Mouse (Mus musculus) lung, embryonic 15.5 days (tissue): ENCODE measurements around the gene Ydjc. TPM values are rescaled to one million over a fixed set of nuclear protein-coding genes. Genes with fewer than 3 reads are reported as not detected.
A peak's percentile ranks its signal among the peaks of the same experiment; 100 is the strongest.

Source experiments
- ATAC-seq: fragments of 200-750 bp; cut with Nextera tagmentation; 2 replicates; pipeline ENCODE4 v1.8.0; 2017; ENCODE audit warnings: moderate number of reproducible peaks, borderline replicate concordance; ENCODE audit not compliant: low FRiP score, low TSS enrichment; ENCODE audit errors: extremely low read depth
- H3K27ac ChIP-seq: fragments of 300-500 bp; sonication (generic); 2 replicates; pipeline ENCODE4 v1.5.1; 2015; ENCODE audit warnings: moderate library complexity, mild to moderate bottlenecking, inconsistent platforms
- H3K27me3 ChIP-seq: fragments of 300-500 bp; sonication (generic); 2 replicates; pipeline ENCODE4 v1.6.1; 2015; ENCODE audit warnings: inconsistent platforms
- H3K36me3 ChIP-seq: fragments of 300-500 bp; sonication (generic); 2 replicates; pipeline ENCODE4 v1.6.1; 2015; ENCODE audit warnings: inconsistent platforms
- H3K4me1 ChIP-seq: fragments of 300-500 bp; sonication (generic); 2 replicates; pipeline ENCODE4 v1.6.1; 2015; ENCODE audit warnings: inconsistent platforms
- H3K4me2 ChIP-seq: fragments of 300-500 bp; sonication (generic); 2 replicates; pipeline ENCODE4 v1.6.1; 2015; ENCODE audit warnings: inconsistent platforms, mild to moderate bottlenecking, moderate library complexity
- H3K4me3 ChIP-seq: fragments of 300-500 bp; sonication (generic); 2 replicates; pipeline ENCODE4 v1.5.1; 2015; ENCODE audit warnings: mild to moderate bottlenecking, inconsistent platforms
- H3K9ac ChIP-seq: fragments of 300-500 bp; sonication (generic); 2 replicates; pipeline ENCODE4 v1.6.1; 2015; ENCODE audit warnings: inconsistent platforms
- H3K9me3 ChIP-seq: fragments of 300-500 bp; sonication (generic); 2 replicates; pipeline ENCODE4 v1.6.1; 2016; ENCODE audit warnings: inconsistent platforms
- WGBS: fragments of 180-500 bp; shearing (Covaris S2); methylation state at CpG from one replicate; pipeline ENCODE4 v1.1.7; 2015; 5-methylcytosine and 5-hydroxymethylcytosine counted together
- microRNA counts: library from miRNA; unstranded; fragments of <30 nt; microRNA quantifications from one replicate; lab custom pipeline; 2016
- microRNA-seq: library from miRNA; unstranded; fragments of <30 nt; microRNA quantifications from one replicate; pipeline ENCODE4, GENCODE M21; 2016
- polyA plus RNA-seq: library from polyadenylated mRNA; unstranded; fragments of >200 nt; fragmentation: Nextera tagmentation; extraction: Ambion mirVana; gene quantifications from 2 replicates; pipeline ENCODE4 v1.2.1, GENCODE M21; 2015

Gene Ydjc
- polyA plus RNA-seq, 1 experiment from 2014 or later = 6.4 TPM

DNA sequence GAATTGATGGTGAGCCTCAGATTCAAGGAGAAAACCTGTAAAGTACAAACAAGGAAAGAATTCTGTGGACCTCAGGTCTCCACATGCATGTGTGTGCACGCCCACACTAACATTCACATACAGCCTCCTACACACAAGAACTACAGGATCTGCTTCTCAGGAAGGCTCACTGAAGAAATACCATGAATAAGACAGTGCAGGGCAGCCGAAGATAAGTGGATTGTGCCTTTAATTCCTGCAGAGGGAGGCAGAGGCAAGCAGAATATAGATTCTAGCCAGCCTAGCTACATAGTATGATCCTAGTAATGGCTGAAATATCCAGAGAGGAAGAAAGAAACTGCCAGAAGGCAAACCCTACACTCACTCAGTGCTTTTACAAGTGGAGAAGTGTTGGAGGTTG lies 57.6 kb downstream of the Ydjc start:
- H3K4me1 ChIP-seq = peaks cover 20% of the 10 kb centered on the region
- peak; percentile 41; the same call in 1 of the 2 replicates for ATAC-seq
- 36% methylated on average over 2 of the region's 2 CpGs for WGBS
- no peaks in the 10 kb centered on the region for H3K36me3 ChIP-seq
- no peak overlapping the region for H3K9ac ChIP-seq
- peaks cover 9% of the 10 kb centered on the region; the same call in 1 of the 2 replicates for H3K27me3 ChIP-seq
- no peak overlapping the region for H3K4me2 ChIP-seq
- no peak overlapping the region for H3K27ac ChIP-seq
- H3K9me3 ChIP-seq = no peaks in the 10 kb centered on the region
- no peak overlapping the region for H3K4me3 ChIP-seq

DNA sequence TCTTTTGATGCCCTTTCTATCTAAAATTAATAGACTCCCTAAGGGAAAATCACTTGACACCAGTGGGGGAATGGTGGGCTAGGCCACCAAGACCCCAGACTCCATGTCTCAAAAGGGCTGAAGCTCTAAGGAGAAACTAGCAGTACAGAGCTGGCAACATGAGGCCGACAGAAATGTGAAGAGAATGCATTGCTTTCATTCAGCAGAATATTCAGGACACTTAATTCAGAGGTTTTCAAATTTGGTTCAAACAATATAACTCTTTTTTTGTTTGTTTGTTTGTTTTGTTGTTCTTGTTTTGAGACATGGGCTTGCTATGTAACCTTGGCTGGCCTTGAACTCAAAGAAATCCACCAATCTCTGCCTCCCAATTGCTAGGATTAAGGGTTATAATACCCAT lies 58.1 kb downstream of the Ydjc start, which contains the start of gene Ube2l3:
Gene Ube2l3 (minus strand): TSS at position 101 of the 400 bp plus-strand sequence.
- Histone ChIP-seq H3K9me3 (no peaks in the 10 kb centered on the region), H3K4me3 (peak within 1 kb of the TSS; percentile 100), H3K9ac (peak within 1 kb of the TSS; percentile 100), H3K27ac (no peak within 1 kb of the TSS), H3K36me3 (no peaks in the 10 kb centered on the region), H3K4me2 (peak within 1 kb of the TSS; percentile 60), H3K4me1 (peaks cover 20% of the 10 kb centered on the region), H3K27me3 (peaks cover 12% of the 10 kb centered on the region; the same call in 1 of the 2 replicates)
- no peak for ATAC-seq
- 79% methylated on average over 1 of the region's 1 CpGs for WGBS

DNA sequence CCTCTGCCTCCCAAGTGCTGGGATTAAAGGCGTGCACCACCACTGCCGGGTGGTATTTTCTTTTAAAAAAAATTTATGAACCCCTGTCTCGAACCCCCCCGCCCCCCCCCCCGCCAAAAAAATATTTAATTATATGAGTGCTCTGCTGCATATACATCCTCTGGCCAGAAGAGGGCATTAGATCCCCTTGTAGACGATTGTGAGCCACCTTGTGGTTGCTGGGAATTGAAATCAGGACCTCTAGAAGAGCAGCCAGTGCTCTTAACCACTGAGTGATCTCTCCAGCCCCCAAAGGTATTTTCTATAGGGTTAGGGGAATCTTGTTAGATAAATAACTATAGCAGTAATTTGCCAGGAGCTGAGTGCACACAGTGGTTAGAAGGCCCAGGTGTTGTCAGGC lies 60.6 kb downstream of the Ydjc start:
- Histone ChIP-seq H3K4me1 (peaks cover 25% of the 10 kb centered on the region), H3K4me3 (no peak overlapping the region), H3K4me2 (no peak overlapping the region), H3K9me3 (no peaks in the 10 kb centered on the region), H3K27ac (no peak overlapping the region), H3K36me3 (no peaks in the 10 kb centered on the region), H3K9ac (no peak overlapping the region), H3K27me3 (peaks cover 28% of the 10 kb centered on the region)
- WGBS = 2% methylated on average over 6 of the region's 6 CpGs
- no peak for ATAC-seq

DNA sequence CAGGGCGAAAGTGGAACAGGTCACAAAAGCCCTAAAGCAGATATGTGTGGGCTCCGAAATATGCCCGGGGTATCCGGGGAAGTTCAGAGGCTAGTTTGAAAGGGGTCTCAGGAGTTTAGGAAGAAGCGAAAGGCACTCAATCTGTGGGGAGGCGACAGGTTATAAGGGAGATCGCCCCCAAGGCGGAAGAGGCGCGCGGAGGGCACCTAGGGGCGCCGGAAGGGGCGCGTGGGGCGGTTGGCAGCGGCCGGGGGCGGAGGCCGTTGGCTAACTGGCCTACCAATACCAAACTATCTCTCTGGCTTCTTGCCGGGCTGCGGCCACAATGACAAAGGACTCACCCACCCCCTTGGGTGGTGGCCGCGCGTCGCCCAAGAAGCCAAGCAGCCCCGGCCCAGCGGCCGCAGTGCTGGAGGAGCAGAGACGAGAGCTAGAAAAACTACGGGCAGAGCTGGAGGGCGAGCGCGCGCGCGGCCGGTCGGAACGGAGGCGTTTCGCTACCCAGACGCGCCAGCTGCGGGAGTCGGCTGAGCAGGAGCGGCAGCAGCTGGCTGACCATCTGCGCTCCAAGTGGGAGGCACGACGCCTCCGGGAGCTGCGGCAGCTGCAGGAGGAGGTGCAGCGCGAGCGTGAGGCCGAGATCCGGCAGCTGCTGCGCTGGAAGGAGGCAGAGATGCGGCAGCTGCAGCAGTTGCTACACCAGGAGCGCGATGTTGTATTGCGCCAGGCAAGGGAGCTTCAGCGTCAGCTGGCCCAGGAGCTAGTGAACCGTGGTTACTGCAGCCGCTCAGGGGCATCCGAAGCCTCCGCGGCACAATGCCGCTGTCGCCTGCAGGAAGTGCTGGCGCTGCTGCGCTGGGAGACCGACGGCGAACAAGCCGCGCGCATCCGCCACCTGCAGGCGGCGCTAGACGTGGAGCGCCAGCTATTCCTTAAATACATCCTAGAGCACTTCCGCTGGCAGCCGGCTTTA lies 64.3 kb downstream of the Ydjc start, which contains the start of gene Rimbp3:
Gene Rimbp3 (plus strand): TSS at position 215 of the 973 bp plus-strand sequence.
- H3K27me3 ChIP-seq = peaks cover 50% of the 10 kb centered on the region
- peaks cover 20% of the 10 kb centered on the region for H3K4me1 ChIP-seq
- no peak within 1 kb of the TSS for H3K27ac ChIP-seq
- H3K9ac ChIP-seq = peak within 1 kb of the TSS; percentile 41
- under 1% methylated on average over 85 of the region's 85 CpGs for WGBS
- no peaks in the 10 kb centered on the region for H3K9me3 ChIP-seq
- no peaks in the 10 kb centered on the region for H3K36me3 ChIP-seq
- H3K4me3 ChIP-seq = peak within 1 kb of the TSS; percentile 51
- peak within 1 kb of the TSS; percentile 99 for H3K4me2 ChIP-seq
- ATAC-seq = peak; percentile 78

DNA sequence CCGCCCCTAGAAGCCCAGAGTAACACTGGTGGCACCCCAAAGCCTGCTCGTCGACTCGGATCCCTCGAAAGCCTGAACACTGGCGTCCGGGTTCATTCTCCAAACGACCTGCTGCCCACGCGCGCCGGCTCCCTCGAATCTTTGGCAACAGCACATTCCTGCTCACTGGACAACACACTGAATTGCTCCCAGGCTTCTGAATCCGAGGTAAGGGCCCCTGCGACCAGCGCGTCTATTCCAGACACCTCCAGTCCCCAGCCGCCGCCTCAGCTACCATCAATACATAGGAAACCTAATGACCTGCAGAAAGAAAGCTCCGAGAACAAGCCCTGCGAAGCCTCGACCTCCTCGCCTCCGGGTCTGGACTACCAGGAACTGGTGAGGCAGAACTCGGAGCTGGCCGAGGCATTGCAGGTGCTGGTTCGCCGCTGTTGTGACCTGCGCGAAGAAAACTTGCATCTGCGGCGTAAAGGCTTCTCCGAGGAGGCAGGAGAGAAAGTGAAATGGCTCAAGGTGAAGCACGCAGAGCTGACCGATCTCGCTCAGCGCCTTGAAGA lies 65.1 kb downstream of the Ydjc start:
- H3K9ac ChIP-seq = peak overlapping the region; percentile 23
- WGBS = 1% methylated on average over 37 of the region's 37 CpGs

More for the DNA sequence above, 65.1 kb downstream of the Ydjc start:
- no peaks in the 10 kb centered on the region for H3K36me3 ChIP-seq
- ATAC-seq = peak; percentile 9; the same call in 1 of the 2 replicates
- peak overlapping the region; percentile 99 for H3K4me2 ChIP-seq
- H3K4me3 ChIP-seq = peak overlapping the region; percentile 51
- peak overlapping the region; percentile 12; the same call in 1 of the 2 replicates for H3K27ac ChIP-seq
- H3K4me1 ChIP-seq = peaks cover 20% of the 10 kb centered on the region
- H3K27me3 ChIP-seq = peaks cover 50% of the 10 kb centered on the region
- H3K9me3 ChIP-seq = no peaks in the 10 kb centered on the region

MicroRNA genes within 50 kb of the gene (microRNA counts, 519-probe panel; counts per million panel counts)
- microRNA mmu-miR-130b (lab: Ali Mortazavi, UCI) (3,186 counts per million, percentile 84 among the panel's probes with 10 or more counts), microRNA mmu-miR-301b (lab: Ali Mortazavi, UCI) (1,914 counts per million, percentile 14 among the panel's probes with 10 or more counts)

Small RNA genes lying within 50 kb of the gene (microRNA-seq; reads per million reads assigned to microRNA genes)
- gene Mir130b (5,273 reads per million, percentile 91 among the genes with 10 or more reads in this experiment), gene Mir301b (53.6 reads per million, percentile 47 among the genes with 10 or more reads in this experiment)

Other genes with a start within 250 kb of the Ydjc start
- 35.6 and 36.7 TPM in 2 replicates for gene Ppm1f, start 248.2 kb upstream of the Ydjc start, polyA plus RNA-seq
- gene Mapk1, start 161.2 kb upstream of the Ydjc start, polyA plus RNA-seq = 158 and 166 TPM in 2 replicates
- 26.7 and 27.2 TPM in 2 replicates for gene Ypel1, start 74.9 kb upstream of the Ydjc start, polyA plus RNA-seq
- 127 and 146 TPM in 2 replicates for gene Ppil2, start 33.4 kb upstream of the Ydjc start, polyA plus RNA-seq
- gene 2610318N02Rik, start 19.5 kb upstream of the Ydjc start, polyA plus RNA-seq = 31.7 and 38.4 TPM in 2 replicates
- 105 and 112 TPM in 2 replicates for gene Sdf2l1, start 12.2 kb upstream of the Ydjc start, polyA plus RNA-seq
- 0.31 and 0.48 TPM in 2 replicates for gene Ccdc116, start 2.6 kb downstream of the Ydjc start, polyA plus RNA-seq
- gene Ube2l3, start 58.0 kb downstream of the Ydjc start, polyA plus RNA-seq = 345 and 355 TPM in 2 replicates
- gene Rimbp3, start 64.0 kb downstream of the Ydjc start, polyA plus RNA-seq = 0.21 and 0.24 TPM in 2 replicates
- gene Hic2, start 89.0 kb downstream of the Ydjc start, polyA plus RNA-seq = 4.3 TPM in 2 replicates
- 10.2 and 12.2 TPM in 2 replicates for gene Tmem191c, start 131.5 kb downstream of the Ydjc start, polyA plus RNA-seq
- gene Serpind1, start 186.8 kb downstream of the Ydjc start, polyA plus RNA-seq = 0.30 and 1.8 TPM in 2 replicates